8 mouse cellular contexts compared by ENCODE assay signal in the genomic region with DNA sequence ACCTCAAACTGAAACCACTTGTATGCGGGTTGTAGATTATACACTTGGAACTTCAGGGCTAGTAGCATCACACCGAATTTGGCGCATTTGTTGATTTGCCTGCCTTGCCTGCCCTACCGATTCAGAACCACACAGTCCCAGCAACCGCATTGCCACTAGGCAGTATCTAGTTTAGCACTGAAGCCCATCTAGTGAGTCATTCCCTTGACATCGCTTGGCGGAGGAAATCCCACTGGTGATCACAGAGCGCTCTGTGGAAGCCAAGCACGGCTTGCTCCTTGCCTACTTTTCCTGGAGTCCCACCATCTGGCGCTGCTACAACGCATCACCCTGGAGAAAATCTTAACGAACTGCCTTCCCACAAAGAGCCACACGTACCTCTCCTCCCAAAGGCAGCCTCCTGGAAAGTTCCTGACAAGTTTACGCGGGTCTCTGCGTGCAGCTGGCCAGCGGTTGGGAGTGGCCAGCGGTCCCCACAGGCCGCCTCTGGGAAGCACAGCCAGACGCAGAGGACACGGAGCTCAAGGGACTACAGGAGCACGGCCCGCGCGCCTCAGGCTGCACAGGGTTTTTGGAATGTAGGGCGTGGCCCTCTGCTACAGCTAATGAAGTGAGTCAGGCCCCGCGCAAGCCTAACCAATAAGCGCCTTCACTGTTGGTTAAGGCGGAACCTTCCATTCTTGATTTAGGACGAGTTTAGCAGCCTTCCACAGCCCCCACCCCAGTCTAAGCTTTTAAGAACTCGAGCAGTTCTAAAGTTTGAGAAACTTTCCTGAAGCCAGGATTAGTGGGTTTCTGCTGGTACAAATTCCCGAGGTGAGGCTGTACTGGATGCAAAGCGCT.
DNase-seq lines count a peak whose midpoint lies in the region; ATAC-seq and TF ChIP-seq lines count a peak whose summit lies in the region.

No protein-coding gene starts in this region.

- DNase-seq in 416B (ENCODE audit: low read depth) = peak; percentile 89
- peak; percentile 85 for DNase-seq in adrenal gland, postnatal 25 days
- DNase-seq in heart, adult 8-10 months (ENCODE audit: low spot score) = peak; percentile 93
- DNase-seq in kidney, adult 8-10 months = peak; percentile 88 to 91
- DNase-seq in liver, embryonic 11.5 days (ENCODE audit: low spot score) = peak; percentile 80

- peak overlapping the region; percentile 92 for H3K27ac ChIP-seq in embryonic facial prominence, embryonic 13.5 days
- peak overlapping the region; percentile 62 for H3K27ac ChIP-seq in liver, embryonic 11.5 days (ENCODE audit: low read depth, low read length)
- peak overlapping the region; percentile 95 for H3K27ac ChIP-seq in stomach, embryonic 15.5 days

- H3K4me2 ChIP-seq in embryonic facial prominence, embryonic 13.5 days = peak overlapping the region; percentile 81
- H3K4me2 ChIP-seq in liver, embryonic 11.5 days = peak overlapping the region; percentile 89
- H3K4me2 ChIP-seq in myocyte (ENCODE audit: low read depth) = peak overlapping the region; percentile 74
- H3K4me2 ChIP-seq in stomach, embryonic 15.5 days = peak overlapping the region; percentile 84

- peak; percentile 86 for TF ChIP-seq POLR2A in myocyte (IDR thresholded peaks at IDR 0.05; ENCODE audit: insufficient read length, low read depth)

- WGBS in embryonic facial prominence, embryonic 13.5 days = 2% methylated on average over 34 of the region's 34 CpGs
- WGBS in liver, embryonic 11.5 days = 2% methylated on average over 34 of the region's 34 CpGs
- 2% methylated on average over 34 of the region's 34 CpGs for WGBS in stomach, embryonic 15.5 days

- peaks cover 10% of the 10 kb centered on the region for H3K4me1 ChIP-seq in embryonic facial prominence, embryonic 13.5 days
- peaks cover 14% of the 10 kb centered on the region for H3K4me1 ChIP-seq in liver, embryonic 11.5 days (replicated peaks; ENCODE audit: control insufficient read depth, insufficient read depth, low read length)
- peaks cover 5% of the 10 kb centered on the region for H3K4me1 ChIP-seq in stomach, embryonic 15.5 days

- no peaks in the 10 kb centered on the region for H3K27me3 ChIP-seq in embryonic facial prominence, embryonic 13.5 days
- no peaks in the 10 kb centered on the region for H3K27me3 ChIP-seq in liver, embryonic 11.5 days (replicated peaks; ENCODE audit: control insufficient read depth, insufficient read depth, low read length)
- H3K27me3 ChIP-seq in myocyte (ENCODE audit: control insufficient read depth, insufficient read depth, insufficient read length) = no peaks in the 10 kb centered on the region
- no peaks in the 10 kb centered on the region for H3K27me3 ChIP-seq in stomach, embryonic 15.5 days (replicated peaks)

- H3K9ac ChIP-seq in embryonic facial prominence, embryonic 13.5 days = peak overlapping the region; percentile 77
- H3K9ac ChIP-seq in liver, embryonic 11.5 days (ENCODE audit: low read depth, low read length) = peak overlapping the region; percentile 64
- H3K9ac ChIP-seq in stomach, embryonic 15.5 days = peak overlapping the region; percentile 39; the same call in 1 of the 2 replicates

- H3K4me3 ChIP-seq in embryonic facial prominence, embryonic 13.5 days = peak overlapping the region; percentile 63
- H3K4me3 ChIP-seq in liver, embryonic 11.5 days (ENCODE audit: low read depth, low read length) = peak overlapping the region; percentile 58
- H3K4me3 ChIP-seq in myocyte = peak overlapping the region; percentile 34
- peak overlapping the region; percentile 52 for H3K4me3 ChIP-seq in stomach, embryonic 15.5 days (replicated peaks)

- peak; percentile 96 for ATAC-seq in embryonic facial prominence, embryonic 13.5 days (ENCODE audit: insufficient number of reproducible peaks, insufficient read depth, low FRiP score, low TSS enrichment, low read depth)
- ATAC-seq in liver, embryonic 11.5 days (replicated peaks; ENCODE audit: low FRiP score) = peak; percentile 99
- peak; percentile 99 for ATAC-seq in stomach, embryonic 15.5 days (ENCODE audit: insufficient read depth, low FRiP score, low read depth)

- H3ac ChIP-seq in myocyte (ENCODE audit: control insufficient read depth, insufficient read length) = no peak overlapping the region

- H3K9me3 ChIP-seq in embryonic facial prominence, embryonic 13.5 days = no peaks in the 10 kb centered on the region
- no peaks in the 10 kb centered on the region for H3K9me3 ChIP-seq in liver, embryonic 11.5 days (ENCODE audit: control insufficient read depth, low read length)
- H3K9me3 ChIP-seq in stomach, embryonic 15.5 days = no peaks in the 10 kb centered on the region

- no peaks in the 10 kb centered on the region for H3K79me2 ChIP-seq in myocyte (ENCODE audit: control insufficient read depth, insufficient read depth)

- H3K36me3 ChIP-seq in embryonic facial prominence, embryonic 13.5 days = no peaks in the 10 kb centered on the region
- H3K36me3 ChIP-seq in liver, embryonic 11.5 days (ENCODE audit: control insufficient read depth, insufficient read depth, low read length) = no peaks in the 10 kb centered on the region
- no peaks in the 10 kb centered on the region for H3K36me3 ChIP-seq in myocyte (ENCODE audit: control insufficient read depth, insufficient read depth)
- no peaks in the 10 kb centered on the region for H3K36me3 ChIP-seq in stomach, embryonic 15.5 days

TF ChIP-seq in myocyte, 11 proteins besides CTCF, POLR2A, EP300 and RAD21:
- peak; percentile 83 for TF ChIP-seq POLR2AphosphoS2 (IDR thresholded peaks at IDR 0.05; ENCODE audit: insufficient read length, low read depth)
- no peak for TF ChIP-seq TCF3 (IDR thresholded peaks at IDR 0.05; ENCODE audit: insufficient read length, low read depth)
- no peak for TF ChIP-seq MAX (IDR thresholded peaks at IDR 0.05; ENCODE audit: low read depth)
- peak in 1 of 3 experiments; percentile 37 for TF ChIP-seq MYOG (IDR thresholded peaks at IDR 0.05; ENCODE audit: control insufficient read depth in 1 of 3, insufficient read depth in 1 of 3, insufficient read length in 2 of 3, low read depth in 2 of 3)
- TF ChIP-seq MYOD1 (IDR thresholded peaks at IDR 0.05; ENCODE audit: control insufficient read depth in 1 of 3, insufficient read length in 2 of 3, low read depth in 2 of 3) = peak in 1 of 3 experiments; percentile 56
- no peak for TF ChIP-seq REST (IDR thresholded peaks at IDR 0.05; ENCODE audit: insufficient read depth, insufficient read length)
- TF ChIP-seq E2F4 (IDR thresholded peaks at IDR 0.05; ENCODE audit: insufficient read depth) = no peak
TF ChIP-seq in myocyte: peak in this region for 3.

Comparison
In these comparisons a context has a peak if more than half of its experiments do, and no peak if none do; other contexts are left out.
1. Peak in every context shown above with its lines: DNase-seq, ATAC-seq, H3K4me3 ChIP-seq and H3K27ac ChIP-seq.